Mouse (Mus musculus) midbrain, postnatal 0 days (tissue): ENCODE measurements around the gene Fam13a. TPM values are rescaled to one million over a fixed set of nuclear protein-coding genes. Genes with fewer than 3 reads are reported as not detected.

Experiments
- ATAC-seq: fragments of 200-750 bp; cut with Nextera tagmentation; 2 replicates; pipeline ENCODE4 v1.8.0; 2017; ENCODE audit warnings: moderate number of reproducible peaks, mild to moderate bottlenecking, moderate TSS enrichment, moderate library complexity; ENCODE audit not compliant: low FRiP score
- DNase-seq: peaks from one replicate; pipeline ENCODE4 v3.0.0-alpha.2; 2015; ENCODE audit warnings: low spot score
- H3K27ac ChIP-seq: fragments of 300-500 bp; sonication (generic); 2 replicates; pipeline ENCODE4 v1.5.1; 2014; ENCODE audit warnings: low read depth, mild to moderate bottlenecking, low read length, mixed read lengths
- H3K27me3 ChIP-seq: fragments of 300-500 bp; sonication (generic); 2 replicates; pipeline ENCODE4 v1.6.1; 2014; ENCODE audit warnings: low read length, control low read depth, mixed read lengths; ENCODE audit not compliant: insufficient read depth
- H3K36me3 ChIP-seq: fragments of 300-500 bp; sonication (generic); 2 replicates; pipeline ENCODE4 v1.6.1; 2014; ENCODE audit warnings: low read length, control low read depth, mixed read lengths; ENCODE audit not compliant: insufficient read depth
- H3K4me1 ChIP-seq: fragments of 300-500 bp; sonication (generic); 2 replicates; pipeline ENCODE4 v1.6.1; 2014; ENCODE audit warnings: mild to moderate bottlenecking, control low read depth, antibody characterized with exemption, low read length, mixed read lengths; ENCODE audit not compliant: insufficient read depth
- H3K4me2 ChIP-seq: fragments of 300-500 bp; sonication (generic); 2 replicates; pipeline ENCODE4 v1.6.1; 2014; ENCODE audit warnings: low read depth, mild to moderate bottlenecking, low read length, mixed read lengths; ENCODE audit not compliant: poor library complexity, severe bottlenecking
- H3K4me3 ChIP-seq: fragments of 300-500 bp; sonication (generic); 2 replicates; pipeline ENCODE4 v1.5.1; 2014; ENCODE audit warnings: low read depth, mild to moderate bottlenecking, low read length, moderate library complexity
- H3K9ac ChIP-seq: fragments of 300-500 bp; sonication (generic); replicated peaks from 2 replicates; pipeline ENCODE4 v1.6.1; 2014; ENCODE audit warnings: mild to moderate bottlenecking, low read length, moderate library complexity, mixed read lengths; ENCODE audit not compliant: poor library complexity, severe bottlenecking
- H3K9me3 ChIP-seq: fragments of 300-500 bp; sonication (generic); 2 replicates; pipeline ENCODE4 v1.6.1; 2016; ENCODE audit warnings: low read length, control low read depth
- CTCF ChIP-seq: IDR thresholded peaks from 2 replicates; pipeline ENCODE4 v1.5.1; 2016; ENCODE audit warnings: antibody characterized with exemption, mild to moderate bottlenecking
- WGBS: fragments of 180-500 bp; shearing (Covaris S2); extraction: QIAGEN DNeasy Blood & Tissue Kit; methylation state at CpG from one replicate; pipeline ENCODE4 v1.1.7; 2014; 5-methylcytosine and 5-hydroxymethylcytosine counted together
- polyA plus RNA-seq: library from polyadenylated mRNA; unstranded; fragments of >200 nt; fragmentation: Nextera tagmentation; extraction: Ambion mirVana; gene quantifications from 2 replicates; pipeline ENCODE4 v1.2.1, GENCODE M21; 2015
- total RNA-seq: library from RNA; depleted of rRNA; stranded (reverse); fragments of >200 nt; gene quantifications from 2 replicates; pipeline ENCODE4 v1.2.3, GENCODE M21; 2014

Fam13a gene
- total and polyA plus RNA-seq, 2 experiments from 2014 or later, result 3.6 to 13.7 TPM

GRCm38 (mm10) chr6:59039719-59040118, 15.4 kb upstream of the Fam13a start:
- Histone ChIP-seq H3K9me3 (no peaks in the 10 kb centered on the region), H3K27ac (no peak overlapping the region), H3K36me3 (no peaks in the 10 kb centered on the region), H3K4me3 (no peak overlapping the region), H3K4me2 (no peak overlapping the region), H3K9ac (no peak overlapping the region), H3K4me1 (no peaks in the 10 kb centered on the region), H3K27me3 (no peaks in the 10 kb centered on the region)
- DNase-seq (peak; percentile 11), ATAC-seq (no peak)
- TF ChIP-seq CTCF, result no peak
- whole genome bisulfite sequencing, result 66% methylated on average over 1 of the region's 1 CpGs

GRCm38 (mm10) chr6:59032748-59033147, 8.4 kb upstream of the Fam13a start:
- no peaks in the 10 kb centered on the region for H3K27me3 ChIP-seq
- no peak overlapping the region for H3K4me3 ChIP-seq
- H3K9ac ChIP-seq, result no peak overlapping the region
- no peaks in the 10 kb centered on the region for H3K36me3 ChIP-seq
- WGBS, result 88% methylated on average over 5 of the region's 5 CpGs
- no peak for DNase-seq
- no peaks in the 10 kb centered on the region for H3K4me1 ChIP-seq
- TF ChIP-seq CTCF, result no peak
- H3K4me2 ChIP-seq, result no peak overlapping the region
- no peak overlapping the region for H3K27ac ChIP-seq
- no peak for ATAC-seq
- no peaks in the 10 kb centered on the region for H3K9me3 ChIP-seq

GRCm38 (mm10) chr6:59031539-59031938, 7.2 kb upstream of the Fam13a start:
- no peaks in the 10 kb centered on the region for H3K4me1 ChIP-seq
- H3K27me3 ChIP-seq, result no peaks in the 10 kb centered on the region
- 86% methylated on average over 6 of the region's 6 CpGs for WGBS
- no peak overlapping the region for H3K4me3 ChIP-seq
- no peaks in the 10 kb centered on the region for H3K9me3 ChIP-seq
- TF ChIP-seq CTCF, result no peak
- no peak overlapping the region for H3K9ac ChIP-seq
- DNase-seq (no peak), ATAC-seq (no peak)
- no peak overlapping the region for H3K4me2 ChIP-seq
- no peak overlapping the region for H3K27ac ChIP-seq
- H3K36me3 ChIP-seq, result no peaks in the 10 kb centered on the region

GRCm38 (mm10) chr6:59030667-59031066, 6.3 kb upstream of the Fam13a start:
- H3K4me3 ChIP-seq, result no peak overlapping the region
- H3K36me3 ChIP-seq, result no peaks in the 10 kb centered on the region
- WGBS, result 84% methylated on average over 2 of the region's 2 CpGs
- ATAC-seq, result no peak
- H3K27ac ChIP-seq, result no peak overlapping the region
- DNase-seq, result no peak
- TF ChIP-seq CTCF, result no peak
- no peaks in the 10 kb centered on the region for H3K4me1 ChIP-seq
- no peaks in the 10 kb centered on the region for H3K27me3 ChIP-seq
- no peak overlapping the region for H3K9ac ChIP-seq
- no peaks in the 10 kb centered on the region for H3K9me3 ChIP-seq
- H3K4me2 ChIP-seq, result no peak overlapping the region

DNA sequence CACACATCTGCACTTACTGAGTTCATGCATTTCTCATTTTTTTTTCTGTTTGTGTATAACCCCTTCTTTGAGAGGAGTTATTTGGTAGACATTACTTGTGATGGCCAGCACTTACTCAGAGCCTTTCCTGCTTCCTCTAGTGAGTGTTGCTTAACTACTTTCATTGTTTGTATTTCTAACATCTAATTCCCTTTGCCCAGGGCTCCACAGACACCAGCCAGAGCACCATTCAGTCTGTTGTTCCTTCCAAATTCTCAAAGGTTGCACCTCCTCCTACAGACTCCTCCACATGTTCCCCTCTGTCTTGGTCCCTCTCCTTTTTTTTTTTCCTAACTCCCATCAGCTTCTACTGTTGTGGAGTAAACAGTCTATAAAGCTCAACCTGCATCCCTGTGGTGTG, 5.7 kb upstream of the Fam13a start:
- Histone ChIP-seq H3K27me3 (no peaks in the 10 kb centered on the region), H3K4me2 (no peak overlapping the region), H3K4me3 (no peak overlapping the region), H3K27ac (no peak overlapping the region), H3K36me3 (no peaks in the 10 kb centered on the region), H3K4me1 (no peaks in the 10 kb centered on the region), H3K9ac (no peak overlapping the region), H3K9me3 (no peaks in the 10 kb centered on the region)
- no peak for ATAC-seq
- no peak for TF ChIP-seq CTCF
- no peak for DNase-seq

- 93% methylated on average over 2 of the region's 2 CpGs for WGBS
- no peaks in the 10 kb centered on the region for H3K27me3 ChIP-seq
- H3K9ac ChIP-seq, result no peak overlapping the region
- H3K9me3 ChIP-seq, result no peaks in the 10 kb centered on the region
- H3K27ac ChIP-seq, result no peak overlapping the region
- H3K4me3 ChIP-seq, result no peak overlapping the region
- H3K4me1 ChIP-seq, result no peaks in the 10 kb centered on the region
- DNase-seq (no peak), ATAC-seq (no peak)
- no peaks in the 10 kb centered on the region for H3K36me3 ChIP-seq
- no peak overlapping the region for H3K4me2 ChIP-seq
- TF ChIP-seq CTCF, result no peak
Observed at GRCm38 (mm10) chr6:59028871-59029270, 4.5 kb upstream of the Fam13a start.
